Mouse (Mus musculus) G1E (cell line): ENCODE measurements around the gene Dlx6. TPM values are rescaled to one million over a fixed set of nuclear protein-coding genes. Genes with fewer than 3 reads are reported as not detected.

Source experiments
- ATAC-seq: 2 replicates; pipeline ENCODE4 v1.8.0; 2016; ENCODE audit warnings: mild to moderate bottlenecking; ENCODE audit not compliant: insufficient number of reproducible peaks, poor library complexity, low FRiP score, severe bottlenecking; ENCODE audit errors: extremely low read depth
- DNase-seq: peaks from one replicate; pipeline ENCODE4 v3.0.0; 2012; ENCODE audit warnings: low spot score
- H3K27me3 ChIP-seq: 2 replicates; pipeline ENCODE4 v1.6.1; 2012; ENCODE audit warnings: mild to moderate bottlenecking, low read length, inconsistent platforms; ENCODE audit not compliant: insufficient read depth
- H3K36me3 ChIP-seq: replicated peaks from 2 replicates; pipeline ENCODE3; 2012; ENCODE audit warnings: mild to moderate bottlenecking, inconsistent platforms
- H3K4me1 ChIP-seq: 2 replicates; pipeline ENCODE4 v1.6.1; 2012; ENCODE audit warnings: low read depth, low read length, inconsistent platforms, mixed read lengths; ENCODE audit not compliant: insufficient read depth
- H3K4me3 ChIP-seq: 2 replicates; pipeline ENCODE4 v1.5.1; 2012; ENCODE audit warnings: low read depth, mild to moderate bottlenecking, inconsistent platforms, low read length, moderate library complexity, mixed read lengths
- H3K9me3 ChIP-seq: replicated peaks from 2 replicates; pipeline ENCODE4 v1.6.1; 2012; ENCODE audit warnings: inconsistent platforms
- CTCF ChIP-seq: IDR thresholded peaks from 2 replicates; pipeline ENCODE4 v1.5.1; 2012; ENCODE audit warnings: low read depth, low read length, inconsistent platforms, mixed read lengths
- GATA1 ChIP-seq: IDR thresholded peaks from 2 replicates; pipeline ENCODE4 v1.6.1; 2012; ENCODE audit warnings: borderline replicate concordance, low read length, inconsistent platforms, mixed read lengths
- GATA2 ChIP-seq: IDR thresholded peaks from 2 replicates; pipeline ENCODE4 v1.6.1; 2012; ENCODE audit warnings: low read depth, low read length, inconsistent platforms, borderline replicate concordance
- POLR2AphosphoS5 ChIP-seq: IDR thresholded peaks from 2 replicates; pipeline ENCODE4 v1.6.1; 2012; ENCODE audit warnings: low read depth, low read length, inconsistent platforms; ENCODE audit not compliant: insufficient replicate concordance
- TAL1 ChIP-seq: conservative IDR thresholded peaks from 2 replicates; pipeline ENCODE4 v1.6.1; 2012; ENCODE audit warnings: low read depth, low read length, inconsistent platforms, mixed read lengths
- polyA plus RNA-seq: library from polyadenylated mRNA; stranded (reverse); fragments of >175 nt; gene quantifications from 2 replicates; pipeline ENCODE4 v1.2.3, GENCODE M21; 2012
- total RNA-seq, 2 experiments: library from RNA; stranded (forward) in 1 of 2; stranded (reverse) in 1 of 2; fragments of 200-1000 nt in 1 of 2; fragments of >200 nt in 1 of 2; fragmentation: Nextera tagmentation in 1 of 2; gene quantifications; 2 replicates each; pipeline ENCODE4 v1.2.3; 2014 to 2017

The Dlx6 gene
- total and polyA plus RNA-seq, 3 experiments: 1.1 TPM; not detected in 2

DNA sequence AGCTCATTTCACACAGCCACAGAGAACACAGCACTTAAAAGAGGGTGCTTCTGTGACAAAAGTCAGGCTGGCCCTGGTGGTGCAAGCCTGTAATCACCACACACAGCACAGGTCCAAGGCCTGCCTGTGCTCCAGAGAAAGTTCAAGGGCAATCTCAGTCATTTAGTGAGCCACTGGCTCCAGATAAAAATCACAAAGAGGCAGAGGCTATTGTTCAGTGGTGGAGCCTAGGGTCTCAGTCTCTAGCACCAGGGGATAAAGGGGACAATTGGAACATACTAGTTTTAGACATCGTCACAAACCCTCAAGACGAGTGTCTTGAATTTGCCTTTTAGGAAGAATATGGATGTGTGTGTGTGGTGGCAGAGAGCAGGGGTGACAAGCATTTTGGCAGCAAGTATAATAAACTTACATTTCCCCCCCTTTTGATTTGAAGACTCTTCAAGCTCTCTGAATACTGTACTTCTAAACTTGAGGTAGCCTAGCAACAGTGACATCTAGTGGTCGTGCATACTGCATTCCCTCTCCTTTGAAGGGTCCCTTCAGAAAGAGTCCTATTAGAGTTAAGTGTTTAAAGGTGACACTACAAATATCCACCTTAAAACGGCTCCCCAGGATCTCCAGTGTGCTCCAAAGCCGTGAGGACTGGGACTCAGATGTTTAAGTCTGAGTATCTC lies 51.9 kb downstream of the Dlx6 start:
- no peak overlapping the region for H3K4me3 ChIP-seq
- H3K9me3 ChIP-seq: no peaks in the 10 kb centered on the region
- no peak for TF ChIP-seq POLR2AphosphoS5
- no peak for TF ChIP-seq GATA1
- TF ChIP-seq TAL1: no peak
- no peak for TF ChIP-seq GATA2
- TF ChIP-seq CTCF: no peak
- no peaks in the 10 kb centered on the region for H3K36me3 ChIP-seq
- H3K27me3 ChIP-seq: peaks cover 3% of the 10 kb centered on the region; the same call in 1 of the 2 replicates
- peak; percentile 4 for DNase-seq
- H3K4me1 ChIP-seq: no peaks in the 10 kb centered on the region
- ATAC-seq: no peak

DNA sequence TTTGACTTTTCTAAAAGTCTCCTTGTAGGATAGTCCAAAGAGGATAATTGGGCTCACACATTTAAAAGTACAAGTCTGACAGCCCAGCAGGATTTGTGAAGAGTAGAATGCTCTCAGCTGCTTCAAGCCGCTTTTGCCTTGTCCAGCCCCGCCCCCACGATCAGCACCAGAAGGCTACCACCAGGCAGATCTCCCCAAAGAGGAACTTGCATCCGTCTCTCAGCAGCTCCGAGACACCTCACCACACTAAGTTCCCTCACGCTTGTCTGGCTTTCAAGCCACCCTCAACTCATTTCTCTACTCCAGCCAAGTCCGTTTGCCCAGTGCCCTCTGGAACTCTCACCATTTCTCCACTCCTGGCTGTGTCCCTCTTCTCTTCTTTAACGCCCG lies 52.4 kb downstream of the Dlx6 start:
- DNase-seq: no peak
- Histone ChIP-seq H3K27me3 (peaks cover 3% of the 10 kb centered on the region; the same call in 1 of the 2 replicates), H3K9me3 (no peaks in the 10 kb centered on the region), H3K4me3 (no peak overlapping the region), H3K36me3 (no peaks in the 10 kb centered on the region), H3K4me1 (no peaks in the 10 kb centered on the region)
- ATAC-seq: no peak
- TF ChIP-seq CTCF (no peak), GATA1 (no peak), TAL1 (no peak)

GRCm38 (mm10) chr6:6917334-6917733 lies 54.2 kb downstream of the Dlx6 start:
- H3K4me3 ChIP-seq: no peak overlapping the region
- no peak for ATAC-seq
- H3K9me3 ChIP-seq: no peaks in the 10 kb centered on the region
- H3K27me3 ChIP-seq: peaks cover 3% of the 10 kb centered on the region; the same call in 1 of the 2 replicates
- no peak for DNase-seq
- no peaks in the 10 kb centered on the region for H3K4me1 ChIP-seq
- no peaks in the 10 kb centered on the region for H3K36me3 ChIP-seq
- TF ChIP-seq POLR2AphosphoS5 (no peak), GATA1 (no peak), TAL1 (no peak), GATA2 (no peak), CTCF (no peak)

Other genes with a start within 250 kb of the Dlx6 start
- gene Dlx5, start 18.8 kb downstream of the Dlx6 start, total RNA-seq (2014; fragmentation: Nextera tagmentation): not detected in 2 replicates
- not detected in 2 replicates for gene Dlx5, start 18.8 kb downstream of the Dlx6 start, total RNA-seq (2017)
- not detected in 2 replicates for gene Dlx5, start 18.8 kb downstream of the Dlx6 start, polyA plus RNA-seq
- 7.1 and 9.0 TPM in 2 replicates for gene Sdhaf3, start 92.7 kb downstream of the Dlx6 start, total RNA-seq (2014; fragmentation: Nextera tagmentation)
- 5.0 and 6.5 TPM in 2 replicates for gene Sdhaf3, start 92.7 kb downstream of the Dlx6 start, total RNA-seq (2017)
- gene Sdhaf3, start 92.7 kb downstream of the Dlx6 start, polyA plus RNA-seq: 0.39 and 1.4 TPM in 2 replicates